Mouse (Mus musculus): ENCODE results near the gene Epb41. TPM values are rescaled to one million over a fixed set of nuclear protein-coding genes. Genes with fewer than 3 reads are reported as not detected.
A peak's percentile ranks its signal among the peaks of the same experiment; 100 is the strongest.

Epb41 gene
- total RNA-seq, 2 experiments from 2014 or later = 86.0 to 131 TPM

GRCm38 (mm10) chr4:132049549-132050200, 25.4 kb downstream of the Epb41 start:
- peak in 1 of 2 experiments; percentile 35 for DNase-seq
- intact Hi-C loops (cut with DNase I) = no loop called here

GRCm38 (mm10) chr4:132048995-132049404, 26.1 kb downstream of the Epb41 start:
- peak; percentile 86 to 89 for DNase-seq
- intact Hi-C loops (cut with DNase I) = no loop called here

GRCm38 (mm10) chr4:132048011-132048991, 26.8 kb downstream of the Epb41 start:
- intact Hi-C loops (cut with DNase I) = no loop called here
- peak; percentile 37 to 47 for DNase-seq

GRCm38 (mm10) chr4:132043726-132044125, 31.4 kb downstream of the Epb41 start:
- no peak for DNase-seq
- intact Hi-C loops (cut with DNase I) = no loop called here

- intact Hi-C loops (cut with DNase I) = no loop called here
Observed at GRCm38 (mm10) chr4:132041471-132042332, 33.4 kb downstream of the Epb41 start.

GRCm38 (mm10) chr4:132039975-132040645, 35.0 kb downstream of the Epb41 start:
- intact Hi-C loops (cut with DNase I) = loop anchor here (2.0 kb wide), 1 partner anchor 35 kb away; the partner anchor contains the start of genes Epb41 and Gm10300

More at GRCm38 (mm10) chr4:132041471-132042332, 33.4 kb downstream of the Epb41 start:
- DNase-seq = no peak

GRCm38 (mm10) chr4:132039521-132039920, 35.6 kb downstream of the Epb41 start:
- no peak for DNase-seq
- intact Hi-C loops (cut with DNase I) = loop anchor here (2.0 kb wide), 1 partner anchor 35 kb away; the partner anchor contains the start of genes Epb41 and Gm10300

More at GRCm38 (mm10) chr4:132039975-132040645, 35.0 kb downstream of the Epb41 start:
- DNase-seq = peak; percentile 27 to 31

- DNase-seq = no peak
- intact Hi-C loops (cut with DNase I) = loop anchor here (2.0 kb wide), 1 partner anchor 36 kb away; the partner anchor contains the start of genes Epb41 and Gm10300
Observed at GRCm38 (mm10) chr4:132038809-132039208, 36.3 kb downstream of the Epb41 start.

- no peak for DNase-seq
- intact Hi-C loops (cut with DNase I) = loop anchor here (2.0 kb wide), 1 partner anchor 37 kb away; the partner anchor contains the start of genes Epb41 and Gm10300
Observed at GRCm38 (mm10) chr4:132037991-132038390, 37.1 kb downstream of the Epb41 start.

- intact Hi-C loops (cut with DNase I) = no loop called here
Observed at GRCm38 (mm10) chr4:132037137-132037536, 38.0 kb downstream of the Epb41 start.

GRCm38 (mm10) chr4:132034242-132034641, 40.9 kb downstream of the Epb41 start:
- intact Hi-C loops (cut with DNase I) = no loop called here
- DNase-seq = no peak

More at GRCm38 (mm10) chr4:132037137-132037536, 38.0 kb downstream of the Epb41 start:
- DNase-seq = no peak

- no peak for DNase-seq
- intact Hi-C loops (cut with DNase I) = no loop called here
Observed at GRCm38 (mm10) chr4:132033183-132033582, 41.9 kb downstream of the Epb41 start.

- DNase-seq = no peak
- intact Hi-C loops (cut with DNase I) = no loop called here
Observed at GRCm38 (mm10) chr4:132029851-132030741, 45.0 kb downstream of the Epb41 start.

GRCm38 (mm10) chr4:132027806-132028205, 47.3 kb downstream of the Epb41 start:
- intact Hi-C loops (cut with DNase I) = no loop called here
- DNase-seq = no peak

- no peak for DNase-seq
- intact Hi-C loops (cut with DNase I) = no loop called here
Observed at GRCm38 (mm10) chr4:132027167-132027566, 48.0 kb downstream of the Epb41 start.

- intact Hi-C loops (cut with DNase I) = no loop called here
- DNase-seq = no peak
Observed at GRCm38 (mm10) chr4:132025738-132026527, 49.2 kb downstream of the Epb41 start.

- DNase-seq = no peak
- intact Hi-C loops (cut with DNase I) = no loop called here
Observed at GRCm38 (mm10) chr4:132025264-132025663, 49.9 kb downstream of the Epb41 start.

- intact Hi-C loops (cut with DNase I) = loop anchor here (5.0 kb wide), 1 partner anchor 37 kb away; no protein-coding TSS in a partner anchor
- no peak for DNase-seq
Observed at GRCm38 (mm10) chr4:132023816-132024215, 51.3 kb downstream of the Epb41 start.

Data from heart, postnatal 10 days (tissue).